Comparison of ENCODE assay signal across 7 mouse cellular contexts in genomic region chr6:49318966-49319594, GRCm38 (mm10). TPM values are rescaled to one million over a fixed set of nuclear protein-coding genes. Genes with fewer than 3 reads are reported as not detected.
DNase-seq lines count a peak whose midpoint lies in the region; ATAC-seq and TF ChIP-seq lines count a peak whose summit lies in the region.

Gene Ccdc126, plus strand, starts transcription at chr6:49319274.

- peak; percentile 75 for TF ChIP-seq CTCF in intestine, postnatal 0 days (IDR thresholded peaks at IDR 0.05; ENCODE audit: low read depth)
- peak; percentile 64 for TF ChIP-seq CTCF in small intestine, adult 2 months (IDR thresholded peaks at IDR 0.05; ENCODE audit: extremely low read depth, insufficient read length, insufficient replicate concordance, low read depth, low read length)

- intact Hi-C loops in left cerebral cortex, postnatal 4 days (cut with DNase I), result loop anchor here (2.0 kb wide), 1 partner anchor 78 kb away; no protein-coding TSS in a partner anchor

- peak; percentile 99 for DNase-seq in adrenal gland, postnatal 10 days
- DNase-seq in embryonic facial prominence, embryonic 10.5 days (ENCODE audit: low spot score), result peak; percentile 99
- DNase-seq in gonadal fat pad, adult 2 months (ENCODE audit: low read depth), result peak; percentile 77
- peak; percentile 99 for DNase-seq in left cerebral cortex, postnatal 4 days

- peaks cover 18% of the 10 kb centered on the region for H3K4me1 ChIP-seq in embryonic facial prominence, embryonic 10.5 days
- 0 out of 2 replicates have a peak, but pooled peaks cover 2% of the 10 kb centered on the region for H3K4me1 ChIP-seq in intestine, postnatal 0 days (replicated peaks; ENCODE audit: control insufficient read depth, insufficient read depth, low read length)
- 0 out of 2 replicates have a peak, but pooled peaks cover 5% of the 10 kb centered on the region for H3K4me1 ChIP-seq in midbrain, embryonic 12.5 days
- H3K4me1 ChIP-seq in small intestine, adult 2 months (ENCODE audit: control insufficient read depth, insufficient read depth, insufficient read length, low read length), result no peaks in the 10 kb centered on the region

- ATAC-seq in intestine, postnatal 0 days, result peak; percentile 99
- peak; percentile 100 for ATAC-seq in midbrain, embryonic 12.5 days (ENCODE audit: low FRiP score, low read depth)

- H3K36me3 ChIP-seq in embryonic facial prominence, embryonic 10.5 days (replicated peaks), result no peaks in the 10 kb centered on the region
- H3K36me3 ChIP-seq in intestine, postnatal 0 days (ENCODE audit: control insufficient read depth, insufficient read depth), result no peaks in the 10 kb centered on the region
- no peaks in the 10 kb centered on the region for H3K36me3 ChIP-seq in midbrain, embryonic 12.5 days
- H3K36me3 ChIP-seq in small intestine, adult 2 months (ENCODE audit: control insufficient read depth, insufficient read depth, low read length), result no peaks in the 10 kb centered on the region

- WGBS in embryonic facial prominence, embryonic 10.5 days, result under 1% methylated on average over 47 of the region's 47 CpGs
- WGBS in intestine, postnatal 0 days, result under 1% methylated on average over 47 of the region's 47 CpGs
- WGBS in midbrain, embryonic 12.5 days, result under 1% methylated on average over 47 of the region's 47 CpGs
- WGBS in small intestine, adult 2 months, result under 1% methylated on average over 47 of the region's 47 CpGs

- peak within 1 kb of the TSS; percentile 50 for H3K9ac ChIP-seq in intestine, postnatal 0 days (ENCODE audit: low read depth, low read length)
- H3K9ac ChIP-seq in midbrain, embryonic 12.5 days (replicated peaks), result peak within 1 kb of the TSS; percentile 64

- H3K4me3 ChIP-seq in embryonic facial prominence, embryonic 10.5 days, result peak within 1 kb of the TSS; percentile 72
- H3K4me3 ChIP-seq in intestine, postnatal 0 days (ENCODE audit: low read depth, low read length), result peak within 1 kb of the TSS; percentile 68
- H3K4me3 ChIP-seq in midbrain, embryonic 12.5 days, result peak within 1 kb of the TSS; percentile 57
- peak within 1 kb of the TSS; percentile 91 for H3K4me3 ChIP-seq in small intestine, adult 2 months (ENCODE audit: low read depth, low read length)

- no peaks in the 10 kb centered on the region for H3K9me3 ChIP-seq in embryonic facial prominence, embryonic 10.5 days
- H3K9me3 ChIP-seq in intestine, postnatal 0 days (ENCODE audit: control insufficient read depth), result no peaks in the 10 kb centered on the region
- no peaks in the 10 kb centered on the region for H3K9me3 ChIP-seq in midbrain, embryonic 12.5 days

- H3K4me2 ChIP-seq in intestine, postnatal 0 days (replicated peaks; ENCODE audit: low read depth), result peak within 1 kb of the TSS; percentile 66
- H3K4me2 ChIP-seq in midbrain, embryonic 12.5 days (replicated peaks), result peak within 1 kb of the TSS; percentile 63

- peak within 1 kb of the TSS; percentile 89 for H3K27ac ChIP-seq in embryonic facial prominence, embryonic 10.5 days (replicated peaks)
- peak within 1 kb of the TSS; percentile 70 for H3K27ac ChIP-seq in intestine, postnatal 0 days (ENCODE audit: low read depth, low read length)
- H3K27ac ChIP-seq in midbrain, embryonic 12.5 days (replicated peaks), result peak within 1 kb of the TSS; percentile 84
- peak within 1 kb of the TSS; percentile 46 for H3K27ac ChIP-seq in small intestine, adult 2 months (ENCODE audit: insufficient read depth, low read depth, low read length)

- H3K27me3 ChIP-seq in embryonic facial prominence, embryonic 10.5 days (replicated peaks; ENCODE audit: low read depth, poor library complexity, severe bottlenecking), result no peaks in the 10 kb centered on the region
- H3K27me3 ChIP-seq in intestine, postnatal 0 days (replicated peaks; ENCODE audit: control insufficient read depth, insufficient read depth, low read length), result no peaks in the 10 kb centered on the region
- H3K27me3 ChIP-seq in midbrain, embryonic 12.5 days, result no peaks in the 10 kb centered on the region
- no peaks in the 10 kb centered on the region for H3K27me3 ChIP-seq in small intestine, adult 2 months (ENCODE audit: control insufficient read depth, insufficient read depth, low read length)

- 0 out of 2 replicates have a peak, but pooled peaks have one; percentile 15 for TF ChIP-seq POLR2A in small intestine, adult 2 months (IDR thresholded peaks at IDR 0.05; ENCODE audit: low read depth, low read length)

RNA-seq across cellular contexts. Expression of gene Ccdc126, which starts in this region (rescaled TPM):
- total RNA-seq in adrenal gland, postnatal 10 days (2021), result 1 to 10 TPM; 7.2 to 8.9 TPM
- 4.2 and 5.0 TPM in 2 replicates for polyA plus RNA-seq in embryonic facial prominence, embryonic 10.5 days (2016; fragmentation: Nextera tagmentation; extraction: Ambion mirVana)
- polyA plus RNA-seq in gonadal fat pad, adult 2 months (2012; rRNA removed), result 4.3 and 4.7 TPM in 2 replicates
- polyA plus RNA-seq in intestine, postnatal 0 days (2015; fragmentation: Nextera tagmentation; extraction: Ambion mirVana), result 7.7 and 9.2 TPM in 2 replicates
- 1 to 10 TPM; 4.8 to 5.2 TPM for total RNA-seq in left cerebral cortex, postnatal 4 days (2021)
- polyA plus RNA-seq in midbrain, embryonic 12.5 days (2016; fragmentation: Nextera tagmentation; extraction: Ambion mirVana), result 6.1 and 6.5 TPM in 2 replicates
- polyA plus RNA-seq in small intestine, adult 2 months (2012; rRNA removed), result 0.68 and 0.77 TPM in 2 replicates

Comparison
In these comparisons a context has a peak if more than half of its experiments do, and no peak if none do; other contexts are left out.
1. Peak in every context shown above with its lines: DNase-seq, ATAC-seq, H3K4me3 ChIP-seq and H3K27ac ChIP-seq.